Mouse (Mus musculus) heart, postnatal 10 days (tissue): Measurements from ENCODE around the gene Tmed4. TPM values are rescaled to one million over a fixed set of nuclear protein-coding genes. Genes with fewer than 3 reads are reported as not detected.
"Not testable (repeated sequence)": the region's sequence is repeated elsewhere in the genome, so short reads cannot be mapped to it uniquely, and the experiment has no call there.

Experiments
- DNase-seq, 2 experiments: peaks; one replicate each; pipeline ENCODE4 v3.0.0; 2021
- intact Hi-C: fragments of 180-260 bp; cut with DNase I; formaldehyde crosslinking; loops from one replicate; pipeline ENCODE4 v1.15.1; 2025
- total RNA-seq, 2 experiments: library from RNA; stranded (reverse); gene quantifications; 2 replicates each; pipeline ENCODE4 v1.2.3; 2021

The Tmed4 gene
- total RNA-seq, 2 experiments from 2014 or later, result 78.1 to 82.9 TPM

- no peak for DNase-seq
- intact Hi-C loops, result no loop called here
Observed at GRCm38 (mm10) chr11:6276466-6276865, 1.8 kb upstream of the Tmed4 start.

DNA sequence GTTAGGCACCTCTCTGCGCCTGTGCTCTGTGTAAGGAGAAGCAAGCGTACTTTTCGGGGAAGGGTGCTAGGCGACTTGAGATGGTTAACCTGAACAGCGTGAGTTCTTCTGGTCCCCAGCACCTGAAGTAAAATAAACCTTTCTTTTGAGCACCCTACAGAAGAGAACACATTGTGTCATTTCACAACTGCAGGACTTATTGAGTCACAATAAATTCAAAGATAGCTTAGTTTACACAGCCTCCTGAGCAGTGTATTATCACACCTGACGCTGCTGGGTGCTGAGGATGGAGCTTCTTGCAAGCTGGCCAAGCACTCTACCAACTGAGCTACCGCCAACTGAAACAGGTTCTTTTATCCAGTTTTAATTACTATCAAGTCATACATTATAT lies 419 bp upstream of the Tmed4 start:
- DNase-seq, result no peak
- intact Hi-C loops, result loop anchor here (2.0 kb wide), 1 partner anchor 16 kb away; the partner anchor contains the start of gene Ogdh

GRCm38 (mm10) chr11:6273607-6274006 lies 1.1 kb downstream of the Tmed4 start:
- intact Hi-C loops, result loop anchor here (2.0 kb wide), 1 partner anchor 17 kb away; the partner anchor contains the start of gene Ogdh
- DNase-seq, result no peak

GRCm38 (mm10) chr11:6267320-6268254 lies 7.1 kb downstream of the Tmed4 start, which contains the start of gene Ddx56:
Gene Ddx56, minus strand, starts transcription at chr11:6267772.
- intact Hi-C loops, result no loop called here

GRCm38 (mm10) chr11:6266621-6267020 lies 8.0 kb downstream of the Tmed4 start:
- DNase-seq, result no peak

More at GRCm38 (mm10) chr11:6267320-6268254, 7.1 kb downstream of the Tmed4 start, which contains the start of gene Ddx56:
- peak; percentile 94 to 96 for DNase-seq

DNA sequence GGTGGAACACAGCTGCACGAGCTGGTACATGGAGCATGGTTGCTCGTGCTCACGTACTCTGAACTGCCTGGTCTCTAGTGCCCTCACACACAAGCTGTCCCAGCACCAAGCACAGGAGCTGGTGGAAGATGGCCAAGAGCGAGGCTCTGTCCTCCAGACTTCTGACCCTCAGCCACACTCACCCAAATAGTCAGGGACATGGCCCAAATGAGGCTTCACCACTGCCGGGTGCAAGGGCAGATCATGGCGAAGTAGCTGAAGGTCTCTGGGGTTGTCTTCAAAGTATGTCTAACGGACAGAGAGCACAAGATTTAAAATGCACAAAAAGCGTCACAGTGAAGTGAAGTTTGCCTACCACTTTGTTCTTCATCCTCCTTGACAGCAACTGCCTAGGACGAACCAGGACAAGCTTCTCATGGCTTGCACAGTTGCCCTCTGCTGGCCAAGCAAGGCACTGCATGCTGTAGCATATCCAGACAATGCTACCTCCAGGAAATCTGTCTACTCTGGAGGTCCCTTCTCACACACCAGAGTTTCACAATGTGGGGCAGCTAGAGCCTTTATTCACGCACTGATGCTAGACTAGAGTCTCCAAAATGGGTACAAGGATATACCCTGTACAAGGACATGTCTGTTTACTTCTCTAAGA lies 13.1 kb downstream of the Tmed4 start:
- peak; percentile 68 to 82 for DNase-seq
- intact Hi-C loops, result loop anchor here (2.0 to 5.0 kb wide), 3 partner anchors 59 to 265 kb away; partner anchors contain the start of genes A730071L15Rik and Nudcd3

More at GRCm38 (mm10) chr11:6266621-6267020, 8.0 kb downstream of the Tmed4 start:
- intact Hi-C loops, result no loop called here

- intact Hi-C loops, result no loop called here
- DNase-seq, result no peak
Observed at GRCm38 (mm10) chr11:6259413-6259812, 15.3 kb downstream of the Tmed4 start.

GRCm38 (mm10) chr11:6256490-6257072 lies 18.1 kb downstream of the Tmed4 start:
- no peak for DNase-seq
- intact Hi-C loops, result no loop called here

DNA sequence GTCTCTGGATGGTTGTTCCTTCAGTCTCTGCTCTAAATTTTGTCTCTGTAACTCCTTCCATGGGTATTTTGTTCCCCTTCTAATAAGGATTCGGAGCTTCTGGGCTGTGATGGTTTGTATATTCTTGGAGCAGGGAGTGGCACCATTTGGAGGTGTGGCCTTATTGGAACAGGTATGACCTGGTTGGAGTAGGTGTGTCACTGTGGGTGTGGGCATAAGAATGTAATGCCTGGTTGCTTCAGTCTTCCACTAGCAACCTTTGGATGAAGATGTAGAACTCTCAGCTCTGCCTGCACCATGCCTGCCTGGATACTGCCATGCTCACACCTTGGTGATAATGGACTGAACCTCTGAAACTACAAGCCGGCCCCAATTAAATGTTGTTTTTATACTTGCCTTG lies 20.1 kb downstream of the Tmed4 start:
- DNase-seq, intact Hi-C loops: not testable (repeated sequence)

DNA sequence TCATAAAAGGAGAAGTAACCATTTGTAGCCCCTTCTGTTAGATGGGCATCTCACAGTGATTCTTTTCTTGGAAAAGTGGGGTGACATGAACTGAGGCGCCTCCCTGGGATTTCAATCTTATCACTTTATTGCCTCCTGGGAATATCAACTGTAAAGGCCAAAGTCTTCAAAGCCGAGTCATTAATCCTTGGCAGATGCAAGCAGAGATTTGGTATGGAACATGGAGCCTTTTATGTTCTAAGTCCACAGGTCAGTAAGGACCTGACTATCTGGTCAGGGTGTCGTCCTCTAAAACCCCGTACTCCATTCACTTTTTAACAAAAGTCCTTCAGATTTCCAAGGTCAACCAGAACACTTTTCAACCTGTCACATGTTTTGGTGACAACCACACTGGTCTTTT lies 21.8 kb downstream of the Tmed4 start:
- intact Hi-C loops, result no loop called here
- no peak for DNase-seq

DNA sequence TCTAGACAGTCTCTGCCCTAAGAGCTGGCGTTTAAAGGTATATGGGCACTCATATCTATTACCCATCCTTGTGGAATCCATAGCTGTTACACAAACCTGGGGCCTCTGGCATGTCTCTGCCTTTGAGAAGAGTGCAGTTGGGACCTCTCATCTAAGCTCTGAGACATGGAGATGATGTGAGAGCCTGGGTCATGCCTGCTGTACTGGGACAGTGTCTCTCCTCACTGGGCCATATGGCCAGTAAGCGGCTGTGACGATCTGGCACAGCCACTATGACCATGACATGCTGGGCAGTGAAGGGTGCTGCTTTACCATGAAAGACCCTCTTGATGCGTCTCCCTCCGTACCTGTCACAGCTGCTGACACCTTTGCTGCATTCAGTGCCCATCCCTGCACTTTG lies 22.4 kb downstream of the Tmed4 start:
- intact Hi-C loops, result no loop called here
- DNase-seq, result no peak

- no peak for DNase-seq
- intact Hi-C loops, result no loop called here
Observed at GRCm38 (mm10) chr11:6244707-6245106, 30.0 kb downstream of the Tmed4 start.

DNA sequence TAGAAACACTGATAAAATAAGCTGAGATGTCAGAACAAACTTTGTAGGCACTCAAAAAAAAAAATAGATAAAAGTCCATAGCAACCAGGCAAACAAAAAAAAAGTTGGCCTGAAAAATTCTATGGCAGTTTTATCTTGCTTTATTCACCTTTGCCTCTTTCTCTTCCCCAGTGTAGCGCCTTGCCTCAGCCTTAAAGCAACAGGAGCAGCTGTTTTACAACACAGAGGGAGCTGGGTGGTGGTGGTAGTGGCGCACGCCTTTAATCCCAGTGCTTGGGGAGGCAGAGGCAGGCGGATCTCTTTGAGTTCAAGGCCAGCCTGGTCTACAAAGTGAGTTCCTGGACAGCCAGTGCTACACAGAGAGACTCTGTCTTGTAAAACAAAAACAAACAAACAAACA lies 41.6 kb downstream of the Tmed4 start:
- no peak for DNase-seq
- intact Hi-C loops, result no loop called here

GRCm38 (mm10) chr11:6230012-6230411 lies 44.7 kb downstream of the Tmed4 start, which contains the start of gene Npc1l1:
Gene Npc1l1, minus strand, starts transcription at chr11:6230143.
- DNase-seq, result no peak
- intact Hi-C loops, result no loop called here

DNA sequence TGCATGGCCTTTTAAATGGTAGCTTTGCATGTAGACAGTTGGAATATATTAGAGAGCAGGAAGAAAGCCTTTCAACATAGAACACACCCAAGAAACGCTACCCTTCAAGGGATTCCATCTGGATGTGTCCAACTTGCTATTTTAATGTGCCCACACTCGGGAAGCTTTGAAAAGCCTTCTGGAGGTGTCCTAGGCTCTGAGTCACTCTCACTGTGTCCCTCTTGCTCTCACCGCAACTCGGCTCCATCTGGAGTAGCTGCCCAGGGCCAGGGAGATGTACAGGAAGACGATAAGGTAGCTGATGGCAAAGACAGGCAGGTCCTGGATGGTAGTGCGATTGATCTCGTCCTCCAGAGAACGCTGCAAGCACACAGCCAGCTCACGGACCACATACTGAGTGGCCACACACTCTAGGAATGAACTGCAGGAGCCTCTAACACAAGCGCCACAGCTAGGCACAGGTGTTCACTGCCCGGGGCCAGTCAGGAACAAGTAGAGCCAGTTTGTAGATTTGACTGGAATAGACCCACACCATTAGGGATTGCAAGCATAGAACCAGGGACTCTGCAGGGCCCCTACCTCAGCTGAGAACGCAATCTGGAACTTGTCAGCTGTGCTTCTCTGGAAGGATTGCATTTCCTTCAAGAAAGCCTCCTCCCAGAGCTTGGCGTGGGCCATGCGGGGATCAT lies 50.0 kb downstream of the Tmed4 start:
- intact Hi-C loops, result no loop called here

DNA sequence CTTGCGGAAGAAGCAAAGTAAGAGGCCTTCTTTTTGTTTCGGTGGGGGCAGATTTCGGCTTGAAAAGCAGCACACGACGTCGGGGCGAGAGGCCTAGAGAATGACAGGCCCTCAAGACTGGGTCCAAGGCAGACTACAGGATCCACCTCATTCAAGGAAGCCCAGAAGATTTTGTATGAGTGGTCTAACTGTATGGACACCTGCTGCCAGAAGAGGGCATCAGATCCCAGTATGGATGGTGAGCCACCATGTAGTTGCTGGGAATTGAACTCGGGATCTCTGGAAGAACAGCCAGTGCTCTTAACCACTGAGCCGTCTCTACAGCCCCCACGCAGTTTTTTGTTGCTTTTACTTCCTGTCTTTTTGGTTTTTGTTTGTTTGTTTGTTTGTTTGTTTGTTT lies 52.5 kb downstream of the Tmed4 start:
- DNase-seq, result no peak
- intact Hi-C loops, result no loop called here

More for the DNA sequence above, 50.0 kb downstream of the Tmed4 start:
- no peak for DNase-seq
